Mouse (Mus musculus): Measurements from ENCODE around the gene Nipa2. TPM values are rescaled to one million over a fixed set of nuclear protein-coding genes. Genes with fewer than 3 reads are reported as not detected.

Gene Nipa2
- total and polyA plus RNA-seq, 3 experiments = 24.4 to 50.4 (median 45.2) TPM

DNA sequence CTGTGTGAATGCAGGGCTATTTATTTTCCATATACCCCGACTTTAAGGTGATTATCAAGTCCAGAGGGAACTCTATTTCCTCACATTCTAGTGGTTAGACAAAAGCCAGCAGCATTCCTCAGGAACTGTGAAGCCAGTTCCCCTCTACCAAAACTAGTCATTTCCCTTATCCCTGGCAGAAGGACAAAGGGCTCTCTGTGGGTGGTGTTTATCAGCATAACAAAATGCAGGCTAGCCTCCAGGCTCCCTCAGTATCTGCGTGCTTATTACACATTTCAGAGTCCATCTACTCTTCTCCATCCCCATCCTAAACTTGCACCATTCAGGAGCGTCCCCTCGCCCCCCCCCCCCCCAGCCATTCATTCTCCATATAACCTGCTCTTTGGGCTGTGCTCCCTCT is 36.7 kb upstream of the Nipa2 start:
- dilution Hi-C loops (cut with MboI; ENCODE audit: extremely low pct_ligation_motif_present, extremely low pct_unique_long_range_greater_than_20kb, low sequenced_read_pairs) (no loop called here), in situ Hi-C loops (cut with MboI; ENCODE audit: low pct_ligation_motif_present, low pct_unique_long_range_greater_than_20kb, low sequenced_read_pairs) (no loop called here)
- no peaks in the 10 kb centered on the region for H3K4me1 ChIP-seq (ENCODE audit: control insufficient read depth in 1 of 2, insufficient read depth in 2 of 2)
- H3K9ac ChIP-seq (ENCODE audit: insufficient read depth, low read depth) = no peak overlapping the region
- no peak overlapping the region for H3K4me2 ChIP-seq (ENCODE audit: insufficient read depth, low read depth, poor library complexity, severe bottlenecking)
- no peaks in the 10 kb centered on the region for H3K9me3 ChIP-seq (replicated peaks; ENCODE audit: low read length)
- DNase-seq (ENCODE audit: extremely low read depth) = no peak
- H3K4me3 ChIP-seq (replicated peaks in 1 of 3; ENCODE audit: low read depth in 2 of 3, low read length in 2 of 3, poor library complexity in 1 of 3) = no peak overlapping the region
- no peak for TF ChIP-seq ELF1 (IDR thresholded peaks at IDR 0.05; ENCODE audit: low read depth, low read length)
- no peak for TF ChIP-seq RCOR1 (conservative IDR thresholded peaks at IDR 0.05; ENCODE audit: low read depth, low read length)
- no peak for TF ChIP-seq CHD2 (IDR thresholded peaks at IDR 0.05; ENCODE audit: low read length)
- no peak for TF ChIP-seq SIN3A (IDR thresholded peaks at IDR 0.05; ENCODE audit: low read length)
- no peak for TF ChIP-seq ZKSCAN1 (IDR thresholded peaks at IDR 0.05; ENCODE audit: borderline replicate concordance, low read depth, low read length)
- no peak for TF ChIP-seq MAX (IDR thresholded peaks at IDR 0.05; ENCODE audit: low read length)
- TF ChIP-seq MXI1 (IDR thresholded peaks at IDR 0.05; ENCODE audit: low read depth, low read length) = no peak
- TF ChIP-seq E2F4 (IDR thresholded peaks at IDR 0.05; ENCODE audit: insufficient replicate concordance, low read depth, low read length) = no peak
- H3K36me3 ChIP-seq (replicated peaks in 1 of 2; ENCODE audit: control insufficient read depth in 1 of 2, insufficient read depth in 1 of 2, low read length in 1 of 2) = no peaks in the 10 kb centered on the region
- H3K27me3 ChIP-seq (replicated peaks) = no peaks in the 10 kb centered on the region
- no peak overlapping the region for H3K27ac ChIP-seq (ENCODE audit: insufficient read depth, low read depth)
- H3K79me2 ChIP-seq (replicated peaks; ENCODE audit: control insufficient read depth, extremely low read depth, insufficient read depth, poor library complexity, severe bottlenecking) = no peaks in the 10 kb centered on the region

DNA sequence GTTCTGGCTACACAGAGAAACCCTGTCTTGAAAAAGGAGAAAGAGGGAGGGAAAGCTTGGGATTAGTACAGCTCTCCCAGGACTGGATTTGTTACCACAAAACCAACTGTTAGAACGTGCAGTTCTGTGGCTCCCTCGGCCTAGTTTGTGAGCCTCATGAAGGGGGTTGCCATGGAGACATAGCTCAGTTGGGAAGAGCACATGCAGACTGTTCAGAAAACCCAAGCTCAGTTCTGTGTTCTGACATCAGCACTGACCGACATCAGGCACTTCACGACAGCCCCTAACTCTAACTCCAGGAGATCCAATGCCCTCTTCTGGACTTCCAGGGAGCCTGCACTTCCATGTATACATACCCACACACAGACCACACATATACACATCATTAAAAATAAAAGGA is 32.7 kb upstream of the Nipa2 start:
- in situ Hi-C loops (cut with MboI; ENCODE audit: low pct_ligation_motif_present, low pct_unique_long_range_greater_than_20kb, low sequenced_read_pairs) (no loop called here), dilution Hi-C loops (cut with MboI; ENCODE audit: extremely low pct_ligation_motif_present, extremely low pct_unique_long_range_greater_than_20kb, low sequenced_read_pairs) (no loop called here)
- Histone ChIP-seq H3K27me3 (replicated peaks) (no peaks in the 10 kb centered on the region), H3K27ac (ENCODE audit: insufficient read depth, low read depth) (no peak overlapping the region), H3K36me3 (replicated peaks in 1 of 2; ENCODE audit: control insufficient read depth in 1 of 2, insufficient read depth in 1 of 2, low read length in 1 of 2) (no peaks in the 10 kb centered on the region), H3K9ac (ENCODE audit: insufficient read depth, low read depth) (no peak overlapping the region), H3K4me3 (replicated peaks in 1 of 3; ENCODE audit: low read depth in 2 of 3, low read length in 2 of 3, poor library complexity in 1 of 3) (no peak overlapping the region), H3K9me3 (replicated peaks; ENCODE audit: low read length) (no peaks in the 10 kb centered on the region), H3K4me1 (ENCODE audit: control insufficient read depth in 1 of 2, insufficient read depth in 2 of 2) (no peaks in the 10 kb centered on the region), H3K79me2 (replicated peaks; ENCODE audit: control insufficient read depth, extremely low read depth, insufficient read depth, poor library complexity, severe bottlenecking) (no peaks in the 10 kb centered on the region), H3K4me2 (ENCODE audit: insufficient read depth, low read depth, poor library complexity, severe bottlenecking) (no peak overlapping the region)
- DNase-seq (ENCODE audit: extremely low read depth) = no peak
- TF ChIP-seq MAFK (IDR thresholded peaks at IDR 0.05; ENCODE audit: insufficient replicate concordance, low read length) (no peak), TCF12 (IDR thresholded peaks at IDR 0.05; ENCODE audit: low read depth, low read length) (no peak), CHD1 (IDR thresholded peaks at IDR 0.05; ENCODE audit: low read depth, low read length) (no peak), MAX (IDR thresholded peaks at IDR 0.05; ENCODE audit: low read length) (no peak)

DNA sequence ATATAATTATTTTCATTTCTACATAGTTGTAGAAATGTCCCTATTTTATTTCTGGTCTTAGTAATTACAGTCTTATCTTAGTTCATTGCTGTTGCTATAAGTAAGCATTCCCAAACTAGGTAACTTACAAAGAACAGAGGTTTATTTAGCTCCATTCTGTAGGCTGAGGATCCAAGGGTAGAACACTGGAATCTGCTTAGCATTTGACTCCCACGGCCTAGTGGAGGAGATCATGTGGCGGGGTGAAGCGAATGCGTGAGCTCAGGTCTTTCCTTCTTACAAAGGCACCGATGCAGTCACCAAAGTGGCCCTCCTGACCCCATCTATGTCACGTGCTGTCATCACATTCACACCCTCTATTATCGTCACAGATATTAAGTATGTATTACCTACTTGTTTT is 29.6 kb upstream of the Nipa2 start:
- Histone ChIP-seq H3K36me3 (replicated peaks in 1 of 2; ENCODE audit: control insufficient read depth in 1 of 2, insufficient read depth in 1 of 2, low read length in 1 of 2) (no peaks in the 10 kb centered on the region), H3K4me2 (ENCODE audit: insufficient read depth, low read depth, poor library complexity, severe bottlenecking) (no peak overlapping the region), H3K4me1 (ENCODE audit: control insufficient read depth in 1 of 2, insufficient read depth in 2 of 2) (no peaks in the 10 kb centered on the region), H3K4me3 (replicated peaks in 1 of 3; ENCODE audit: low read depth in 2 of 3, low read length in 2 of 3, poor library complexity in 1 of 3) (no peak overlapping the region), H3K9ac (ENCODE audit: insufficient read depth, low read depth) (no peak overlapping the region), H3K79me2 (replicated peaks; ENCODE audit: control insufficient read depth, extremely low read depth, insufficient read depth, poor library complexity, severe bottlenecking) (no peaks in the 10 kb centered on the region), H3K27me3 (replicated peaks) (no peaks in the 10 kb centered on the region), H3K9me3 (replicated peaks; ENCODE audit: low read length) (no peaks in the 10 kb centered on the region), H3K27ac (ENCODE audit: insufficient read depth, low read depth) (no peak overlapping the region)
- in situ Hi-C loops (cut with MboI; ENCODE audit: low pct_ligation_motif_present, low pct_unique_long_range_greater_than_20kb, low sequenced_read_pairs) = no loop called here
- no peak for DNase-seq (ENCODE audit: extremely low read depth)
- dilution Hi-C loops (cut with MboI; ENCODE audit: extremely low pct_ligation_motif_present, extremely low pct_unique_long_range_greater_than_20kb, low sequenced_read_pairs) = no loop called here
- TF ChIP-seq RCOR1 (conservative IDR thresholded peaks at IDR 0.05; ENCODE audit: low read depth, low read length) (no peak), MAFK (IDR thresholded peaks at IDR 0.05; ENCODE audit: insufficient replicate concordance, low read length) (no peak), SIN3A (IDR thresholded peaks at IDR 0.05; ENCODE audit: low read length) (no peak), ZKSCAN1 (IDR thresholded peaks at IDR 0.05; ENCODE audit: borderline replicate concordance, low read depth, low read length) (no peak), IRF4 (IDR thresholded peaks at IDR 0.05; ENCODE audit: low read depth, low read length) (no peak), EP300 (IDR thresholded peaks at IDR 0.05; ENCODE audit: low read length) (no peak), ZC3H11A (IDR thresholded peaks at IDR 0.05; ENCODE audit: low read depth, low read length) (no peak), TCF12 (IDR thresholded peaks at IDR 0.05; ENCODE audit: low read depth, low read length) (no peak), POLR2A (IDR thresholded peaks at IDR 0.05; ENCODE audit: low read depth, low read length) (no peak), USF1 (IDR thresholded peaks at IDR 0.05; ENCODE audit: low read depth, low read length) (no peak), MEF2A (IDR thresholded peaks at IDR 0.05; ENCODE audit: borderline replicate concordance, low read depth, low read length) (no peak), PAX5 (IDR thresholded peaks at IDR 0.05; ENCODE audit: low read length) (no peak), RAD21 (IDR thresholded peaks at IDR 0.05; ENCODE audit: low read depth, low read length) (no peak), JUND (conservative IDR thresholded peaks at IDR 0.05; ENCODE audit: low read depth, low read length) (no peak), NELFE (IDR thresholded peaks at IDR 0.05; ENCODE audit: low read depth, low read length) (no peak), HCFC1 (IDR thresholded peaks at IDR 0.05; ENCODE audit: low read depth, low read length) (no peak), SMC3 (IDR thresholded peaks at IDR 0.05; ENCODE audit: low read depth, low read length) (no peak), UBTF (IDR thresholded peaks at IDR 0.05; ENCODE audit: low read depth, low read length) (no peak)
